Mouse (Mus musculus) midbrain, embryonic 12.5 days (tissue): Measurements from ENCODE around the gene Ppp2ca. TPM values are rescaled to one million over a fixed set of nuclear protein-coding genes. Genes with fewer than 3 reads are reported as not detected.
A peak's percentile ranks its signal among the peaks of the same experiment; 100 is the strongest.

Source experiments
- ATAC-seq: fragments of 200-750 bp; cut with Nextera tagmentation; 2 replicates; pipeline ENCODE4 v1.8.0; 2017; ENCODE audit warnings: low read depth, moderate TSS enrichment, moderate library complexity; ENCODE audit not compliant: low FRiP score
- H3K27ac ChIP-seq: fragments of 300-500 bp; sonication (generic); replicated peaks from 2 replicates; pipeline ENCODE4 v1.5.1; 2016; ENCODE audit warnings: mild to moderate bottlenecking
- H3K27me3 ChIP-seq: fragments of 300-500 bp; sonication (generic); 2 replicates; pipeline ENCODE4 v1.6.1; 2016; ENCODE audit warnings: mild to moderate bottlenecking
- H3K36me3 ChIP-seq: fragments of 300-500 bp; sonication (generic); 2 replicates; pipeline ENCODE4 v1.6.1; 2016
- H3K4me1 ChIP-seq: fragments of 300-500 bp; sonication (generic); 2 replicates; pipeline ENCODE4 v1.6.1; 2016
- H3K4me2 ChIP-seq: fragments of 300-500 bp; sonication (generic); replicated peaks from 2 replicates; pipeline ENCODE4 v1.6.1; 2016; ENCODE audit warnings: mild to moderate bottlenecking, moderate library complexity
- H3K4me3 ChIP-seq: fragments of 300-500 bp; sonication (generic); 2 replicates; pipeline ENCODE4 v1.5.1; 2016; ENCODE audit warnings: mild to moderate bottlenecking
- H3K9ac ChIP-seq: fragments of 300-500 bp; sonication (generic); replicated peaks from 2 replicates; pipeline ENCODE4 v1.6.1; 2016; ENCODE audit warnings: mild to moderate bottlenecking, moderate library complexity
- H3K9me3 ChIP-seq: fragments of 300-500 bp; sonication (generic); 2 replicates; pipeline ENCODE4 v1.6.1; 2016; ENCODE audit warnings: mild to moderate bottlenecking
- WGBS: fragments of 180-500 bp; shearing (Covaris S2); methylation state at CpG from one replicate; pipeline ENCODE4 v1.1.7; 2016; 5-methylcytosine and 5-hydroxymethylcytosine counted together
- polyA plus RNA-seq: library from polyadenylated mRNA; unstranded; fragments of >200 nt; fragmentation: Nextera tagmentation; extraction: Ambion mirVana; gene quantifications from 2 replicates; pipeline ENCODE4 v1.2.1, GENCODE M21; 2016

Ppp2ca gene
- polyA plus RNA-seq, 1 experiment from 2014 or later = 128 TPM

GRCm38 (mm10) chr11:52075794-52076633 lies 22.5 kb upstream of the Ppp2ca start:
- H3K36me3 ChIP-seq = no peaks in the 10 kb centered on the region
- H3K4me3 ChIP-seq = no peak overlapping the region
- H3K27me3 ChIP-seq = no peaks in the 10 kb centered on the region
- no peak for ATAC-seq
- H3K9ac ChIP-seq = no peak overlapping the region
- H3K4me1 ChIP-seq = peaks cover 9% of the 10 kb centered on the region
- WGBS = 79% methylated on average over 19 of the region's 19 CpGs
- no peak overlapping the region for H3K27ac ChIP-seq
- no peaks in the 10 kb centered on the region for H3K9me3 ChIP-seq
- no peak overlapping the region for H3K4me2 ChIP-seq

- Histone ChIP-seq H3K4me1 (peaks cover 9% of the 10 kb centered on the region), H3K36me3 (no peaks in the 10 kb centered on the region), H3K4me3 (no peak overlapping the region), H3K4me2 (no peak overlapping the region), H3K27me3 (no peaks in the 10 kb centered on the region), H3K9me3 (no peaks in the 10 kb centered on the region), H3K27ac (no peak overlapping the region), H3K9ac (no peak overlapping the region)
- WGBS = 91% methylated on average over 6 of the region's 6 CpGs
- ATAC-seq = no peak
Observed at GRCm38 (mm10) chr11:52076742-52077352, 21.6 kb upstream of the Ppp2ca start.

GRCm38 (mm10) chr11:52077939-52078338 lies 20.5 kb upstream of the Ppp2ca start:
- Histone ChIP-seq H3K4me2 (no peak overlapping the region), H3K36me3 (no peaks in the 10 kb centered on the region), H3K4me1 (peaks cover 9% of the 10 kb centered on the region), H3K4me3 (no peak overlapping the region), H3K9ac (no peak overlapping the region), H3K27me3 (no peaks in the 10 kb centered on the region), H3K27ac (no peak overlapping the region), H3K9me3 (no peaks in the 10 kb centered on the region)
- ATAC-seq = no peak
- whole genome bisulfite sequencing = 85% methylated on average over 4 of the region's 4 CpGs

DNA sequence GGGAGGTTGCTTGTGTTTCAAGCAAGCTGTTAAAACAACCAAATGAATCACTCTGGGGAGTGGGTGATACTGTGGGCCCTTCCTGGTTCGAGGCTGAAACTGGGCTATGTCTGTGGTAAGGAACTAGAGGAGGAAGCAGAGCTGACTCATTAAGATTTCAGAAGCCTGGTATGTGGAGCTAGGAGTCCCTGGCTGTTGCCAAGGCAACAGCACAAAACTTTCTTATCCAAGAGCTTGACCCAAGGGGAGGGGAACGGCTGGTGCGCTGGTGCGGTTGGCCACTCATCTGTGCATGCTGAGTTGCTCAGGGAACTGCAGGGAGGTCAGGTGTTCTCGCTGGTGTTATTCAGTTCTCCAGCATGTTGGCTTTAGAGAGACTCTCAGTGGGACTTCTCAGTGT lies 18.5 kb upstream of the Ppp2ca start:
- Histone ChIP-seq H3K36me3 (no peaks in the 10 kb centered on the region), H3K4me1 (peaks cover 9% of the 10 kb centered on the region), H3K27ac (no peak overlapping the region), H3K4me2 (no peak overlapping the region), H3K27me3 (no peaks in the 10 kb centered on the region), H3K4me3 (no peak overlapping the region), H3K9ac (no peak overlapping the region), H3K9me3 (no peaks in the 10 kb centered on the region)
- ATAC-seq = no peak
- WGBS = 11% methylated on average over 5 of the region's 5 CpGs

DNA sequence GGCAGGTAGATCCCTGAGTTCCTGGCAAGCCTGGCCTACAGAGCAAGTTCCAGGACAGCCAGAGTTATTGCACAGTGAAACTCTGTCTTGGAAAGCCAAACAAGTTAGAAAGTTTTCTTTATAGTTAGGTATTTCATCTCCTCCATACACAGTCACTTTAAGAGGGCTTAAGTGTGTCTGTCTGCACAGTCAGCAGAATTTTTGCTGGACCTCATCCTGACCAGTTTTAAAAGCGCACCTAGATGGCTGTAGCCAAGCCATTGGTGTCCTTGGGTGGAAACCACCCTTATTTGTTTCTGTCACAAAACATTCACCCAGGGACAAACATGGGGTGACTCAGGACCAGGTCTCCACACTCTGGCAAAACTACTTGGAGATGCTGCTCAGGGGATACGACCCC lies 17.8 kb upstream of the Ppp2ca start:
- no peaks in the 10 kb centered on the region for H3K9me3 ChIP-seq
- no peaks in the 10 kb centered on the region for H3K36me3 ChIP-seq
- H3K27ac ChIP-seq = no peak overlapping the region
- peaks cover 10% of the 10 kb centered on the region for H3K4me1 ChIP-seq
- no peaks in the 10 kb centered on the region for H3K27me3 ChIP-seq
- H3K9ac ChIP-seq = no peak overlapping the region
- H3K4me2 ChIP-seq = no peak overlapping the region
- ATAC-seq = no peak
- no peak overlapping the region for H3K4me3 ChIP-seq
- whole genome bisulfite sequencing = 87% methylated on average over 2 of the region's 2 CpGs

- no peaks in the 10 kb centered on the region for H3K36me3 ChIP-seq
- no peak overlapping the region for H3K9ac ChIP-seq
- H3K9me3 ChIP-seq = no peaks in the 10 kb centered on the region
- ATAC-seq = peak; percentile 34; the same call in 1 of the 2 replicates
- H3K4me3 ChIP-seq = no peak overlapping the region
- peak overlapping the region; percentile 46; the same call in 1 of the 2 replicates for H3K27ac ChIP-seq
- peaks cover 13% of the 10 kb centered on the region for H3K4me1 ChIP-seq
- WGBS = 57% methylated on average over 4 of the region's 4 CpGs
- no peak overlapping the region for H3K4me2 ChIP-seq
- no peaks in the 10 kb centered on the region for H3K27me3 ChIP-seq
Observed at GRCm38 (mm10) chr11:52085857-52086203, 12.7 kb upstream of the Ppp2ca start.

DNA sequence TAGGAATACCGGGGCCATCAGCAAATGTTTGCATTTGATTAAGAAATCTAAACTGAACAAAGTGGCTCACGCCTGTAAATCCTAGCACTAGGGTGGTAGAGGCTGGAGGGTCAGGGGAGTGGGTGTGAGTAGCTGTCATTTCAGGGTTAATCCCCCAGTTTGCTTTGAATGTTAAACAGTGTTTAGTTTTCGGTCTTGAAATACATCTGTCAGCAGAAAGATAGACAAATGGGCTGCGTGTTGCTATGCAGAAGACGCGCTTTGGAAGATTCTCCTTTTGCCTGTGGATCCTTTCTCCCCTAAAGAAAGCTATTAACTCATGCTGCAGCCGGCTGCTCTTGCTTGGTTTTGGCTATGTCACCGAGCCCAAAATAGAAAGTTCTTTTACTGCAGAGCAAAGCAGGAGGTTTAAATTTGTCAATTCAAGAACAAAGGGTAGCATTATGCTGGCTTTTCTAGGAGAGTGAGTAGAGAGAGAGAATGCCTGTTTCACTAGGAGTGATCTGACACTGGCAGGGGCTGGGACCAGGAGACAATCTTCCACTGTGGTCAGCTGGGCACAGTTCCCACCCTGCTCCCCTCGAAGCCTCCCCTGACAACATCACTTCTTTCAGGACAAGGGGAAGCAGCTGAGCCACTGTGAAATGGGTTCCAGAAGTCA lies 12.1 kb upstream of the Ppp2ca start:
- peaks cover 13% of the 10 kb centered on the region for H3K4me1 ChIP-seq
- peak overlapping the region; percentile 6; the same call in 1 of the 2 replicates for H3K4me2 ChIP-seq
- peak overlapping the region; percentile 46 for H3K27ac ChIP-seq
- H3K9ac ChIP-seq = no peak overlapping the region
- no peaks in the 10 kb centered on the region for H3K9me3 ChIP-seq
- H3K4me3 ChIP-seq = no peak overlapping the region
- 34% methylated on average over 9 of the region's 9 CpGs for WGBS
- peak; percentile 47; the same call in 1 of the 2 replicates for ATAC-seq
- H3K36me3 ChIP-seq = no peaks in the 10 kb centered on the region
- H3K27me3 ChIP-seq = no peaks in the 10 kb centered on the region

DNA sequence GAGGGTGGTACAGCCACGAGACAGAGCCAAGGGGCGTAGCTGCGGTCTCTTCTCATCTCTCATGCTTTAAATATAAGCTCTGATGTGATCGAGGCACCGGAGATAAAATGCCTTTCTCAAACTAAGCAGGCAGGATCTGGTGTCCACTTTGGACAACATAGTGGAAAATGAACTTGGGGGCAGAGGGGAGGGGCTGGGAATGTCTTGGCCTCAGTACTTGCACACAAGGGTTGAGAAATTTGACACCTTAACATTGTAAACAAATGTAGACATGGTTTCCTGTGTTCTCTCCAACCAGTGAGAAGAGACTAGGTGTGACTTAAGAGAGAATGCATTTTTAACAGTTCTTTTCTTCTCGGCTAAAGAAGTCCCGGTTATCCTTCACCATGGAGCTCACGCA lies 9.2 kb upstream of the Ppp2ca start:
- Histone ChIP-seq H3K4me1 (peaks cover 13% of the 10 kb centered on the region), H3K36me3 (no peaks in the 10 kb centered on the region), H3K4me3 (no peak overlapping the region), H3K4me2 (no peak overlapping the region), H3K27me3 (no peaks in the 10 kb centered on the region), H3K27ac (no peak overlapping the region), H3K9ac (no peak overlapping the region), H3K9me3 (no peaks in the 10 kb centered on the region)
- WGBS = 76% methylated on average over 8 of the region's 8 CpGs
- no peak for ATAC-seq

GRCm38 (mm10) chr11:52091261-52091660 lies 7.2 kb upstream of the Ppp2ca start:
- no peak for ATAC-seq
- WGBS = 90% methylated on average over 9 of the region's 9 CpGs
- H3K9ac ChIP-seq = no peak overlapping the region

DNA sequence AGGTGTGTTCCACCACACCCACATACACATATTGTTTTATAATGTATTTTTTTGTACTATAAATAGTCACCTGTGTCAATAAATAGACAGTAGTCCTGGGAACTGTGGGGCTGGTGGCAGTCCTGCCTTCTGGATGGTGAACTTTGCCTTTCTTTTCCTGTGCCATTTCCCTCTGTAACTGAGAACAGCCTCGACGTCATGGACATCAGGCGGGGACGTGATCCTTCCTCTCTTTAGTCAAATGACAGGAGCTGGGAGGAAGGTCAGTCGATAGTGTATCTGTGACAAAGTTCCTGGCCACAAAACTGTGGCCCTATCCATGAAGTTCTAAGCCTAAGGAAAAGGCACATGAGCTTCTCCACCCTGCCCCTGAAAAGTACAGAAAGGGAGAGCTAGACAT lies 3.9 kb upstream of the Ppp2ca start:
- Histone ChIP-seq H3K4me1 (peaks cover 7% of the 10 kb centered on the region; the same call in 1 of the 2 replicates), H3K4me3 (no peak overlapping the region), H3K27ac (no peak overlapping the region), H3K36me3 (no peaks in the 10 kb centered on the region), H3K9ac (no peak overlapping the region), H3K9me3 (no peaks in the 10 kb centered on the region), H3K27me3 (no peaks in the 10 kb centered on the region), H3K4me2 (no peak overlapping the region)
- no peak for ATAC-seq
- 71% methylated on average over 5 of the region's 5 CpGs for WGBS

More at GRCm38 (mm10) chr11:52091261-52091660, 7.2 kb upstream of the Ppp2ca start:
- Histone ChIP-seq H3K4me2 (no peak overlapping the region), H3K27ac (no peak overlapping the region), H3K27me3 (no peaks in the 10 kb centered on the region), H3K36me3 (no peaks in the 10 kb centered on the region), H3K9me3 (no peaks in the 10 kb centered on the region), H3K4me3 (no peak overlapping the region), H3K4me1 (peaks cover 7% of the 10 kb centered on the region)

DNA sequence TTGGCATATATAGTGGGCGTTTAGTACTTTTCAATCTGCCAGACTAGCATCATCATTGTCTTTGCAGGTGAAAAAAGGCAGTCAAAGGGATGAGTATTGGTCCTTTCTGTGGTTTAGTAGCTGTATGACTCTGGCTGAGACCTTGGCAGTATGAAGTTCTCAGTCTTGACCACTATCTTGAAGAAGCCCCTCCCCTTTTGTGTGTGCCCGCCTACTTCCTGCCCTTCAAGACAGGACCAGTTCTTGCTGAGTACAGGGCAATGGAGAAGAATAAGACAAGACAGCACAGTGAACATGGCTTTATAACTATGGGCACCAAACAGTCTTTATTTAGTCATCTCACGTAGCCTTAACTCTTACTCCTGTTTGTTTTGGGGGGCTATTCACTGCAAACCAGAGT lies 1.5 kb upstream of the Ppp2ca start:
- Histone ChIP-seq H3K4me2 (no peak overlapping the region), H3K36me3 (no peaks in the 10 kb centered on the region), H3K4me3 (no peak overlapping the region), H3K4me1 (peaks cover 27% of the 10 kb centered on the region), H3K9ac (no peak overlapping the region), H3K27ac (no peak overlapping the region), H3K9me3 (no peaks in the 10 kb centered on the region), H3K27me3 (no peaks in the 10 kb centered on the region)
- 79% methylated on average over 3 of the region's 3 CpGs for WGBS
- ATAC-seq = no peak

GRCm38 (mm10) chr11:52097596-52097995 lies 885 bp upstream of the Ppp2ca start:
- Histone ChIP-seq H3K4me2 (peak overlapping the region; percentile 86), H3K27ac (no peak overlapping the region; the same call in 1 of the 2 replicates), H3K4me1 (peaks cover 29% of the 10 kb centered on the region), H3K36me3 (no peaks in the 10 kb centered on the region), H3K4me3 (no peak overlapping the region; the same call in 1 of the 2 replicates), H3K27me3 (no peaks in the 10 kb centered on the region), H3K9ac (no peak overlapping the region), H3K9me3 (no peaks in the 10 kb centered on the region)
- no peak for ATAC-seq
- 82% methylated on average over 2 of the region's 2 CpGs for WGBS
